26 mouse cellular contexts compared by ENCODE assay signal in the genomic region with DNA sequence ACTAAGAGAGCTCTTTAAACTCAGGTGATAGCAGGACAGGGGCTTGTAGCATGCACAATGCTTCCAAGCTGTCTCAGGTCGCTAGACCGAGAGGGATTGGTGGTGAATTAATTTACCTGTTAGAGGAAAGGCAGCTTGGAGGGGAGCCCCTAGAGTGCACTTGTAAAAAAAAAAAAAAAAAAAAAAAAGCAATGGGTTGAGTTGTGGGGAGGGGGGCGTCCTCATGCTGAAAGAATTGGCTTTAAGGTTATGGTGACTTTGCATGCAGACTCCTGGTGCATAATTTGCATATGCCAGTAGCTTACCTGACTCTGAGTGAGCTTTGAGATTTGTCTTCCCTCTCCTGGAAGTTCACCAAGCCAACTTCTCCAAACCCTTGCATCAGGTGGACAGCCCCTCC. TPM values are rescaled to one million over a fixed set of nuclear protein-coding genes. Genes with fewer than 3 reads are reported as not detected.
A peak's percentile ranks its signal among the peaks of the same experiment; 100 is the strongest.
DNase-seq lines count a peak whose midpoint lies in the region; TF ChIP-seq lines count a peak whose summit lies in the region.
"Had no signal": no experiment of that assay in that cellular context is flagged by ENCODE, and none has a peak within 500 bp of the region (broad histone marks: within the 10 kb centered on the region; RNA-seq: fewer than 3 reads in every experiment).

No protein-coding gene starts in this region.

- no peaks in the 10 kb centered on the region for H3K79me2 ChIP-seq in MEL (ENCODE audit: control insufficient read depth, insufficient read depth, low read length, poor library complexity)

- H3K36me3 ChIP-seq in MEL (ENCODE audit: control insufficient read depth in 1 of 2, insufficient read depth in 2 of 2, low read length in 2 of 2) = peaks cover 0 to 2% of the 10 kb centered on the region in 2 experiments; a peak in 1 of 4 replicates
- no peaks in the 10 kb centered on the region for H3K36me3 ChIP-seq in hindbrain, embryonic 10.5 days
- H3K36me3 ChIP-seq: embryonic facial prominence, embryonic 10.5 days; embryonic facial prominence, embryonic 12.5 days; forebrain, embryonic 15.5 days; G1E had no signal

- intact Hi-C loops in gastrocnemius, adult 2 months (cut with DNase I) = no loop called here

- no peak for TF ChIP-seq RAD21 in MEL (IDR thresholded peaks at IDR 0.05; ENCODE audit: low read depth, low read length)

- no peak for TF ChIP-seq POLR2A in MEL (IDR thresholded peaks at IDR 0.05; ENCODE audit: control insufficient read depth in 1 of 2, insufficient read depth in 1 of 2, low read depth in 1 of 2, low read length in 2 of 2, poor library complexity in 1 of 2)

- no peak overlapping the region for H3K4me3 ChIP-seq in MEL (ENCODE audit: control insufficient read depth in 1 of 2, insufficient read depth in 1 of 2, low read depth in 2 of 2, low read length in 2 of 2)
- H3K4me3 ChIP-seq in hindbrain, embryonic 10.5 days = no peak overlapping the region
- H3K4me3 ChIP-seq in gastrocnemius, adult 2 months = no peak overlapping the region
- H3K4me3 ChIP-seq: embryonic facial prominence, embryonic 10.5 days; embryonic facial prominence, embryonic 12.5 days; forebrain, embryonic 13.5 days; forebrain, embryonic 15.5 days had no signal

- DNase-seq in A20 (ENCODE audit: low read depth, low spot score) (peak; percentile 27), ES-CJ7 (ENCODE audit: low read depth, low spot score) (peak; percentile 66), MEL (ENCODE audit: low read depth, low spot score) (no peak)
- DNase-seq in hindbrain, embryonic 10.5 days (ENCODE audit: low spot score) = no peak
- DNase-seq in right cerebral cortex, postnatal 10 days (ENCODE audit: low spot score in 2 of 2) = no peak
- no peak for DNase-seq in gastrocnemius, adult 2 months
- DNase-seq: adrenal gland, adult 8-10 months; adrenal gland, postnatal 14 days; adrenal gland, postnatal 36 days; cerebellum, adult 11-12 months; cerebellum, adult 2 months; cerebellum, adult 9-10 months; cerebellum, postnatal 10 days; cerebellum, postnatal 25 days; forebrain, postnatal 0 days had no signal

- peaks cover 0 to 13% of the 10 kb centered on the region in 2 experiments; a peak in 2 of 4 replicates for H3K4me1 ChIP-seq in MEL (ENCODE audit: control insufficient read depth in 1 of 2, insufficient read depth in 2 of 2, low read length in 2 of 2)
- 0 out of 2 replicates have a peak, but pooled peaks cover 6% of the 10 kb centered on the region for H3K4me1 ChIP-seq in hindbrain, embryonic 10.5 days (replicated peaks)
- H3K4me1 ChIP-seq: embryonic facial prominence, embryonic 12.5 days; forebrain, embryonic 13.5 days; forebrain, embryonic 15.5 days had no signal

- 54% methylated on average over 3 of the region's 3 CpGs for WGBS in hindbrain, embryonic 10.5 days

- TF ChIP-seq EP300 in MEL (IDR thresholded peaks at IDR 0.05; ENCODE audit: low read depth in 1 of 2, low read length in 2 of 2) = no peak

- no peaks in the 10 kb centered on the region for H3K27me3 ChIP-seq in MEL (ENCODE audit: control insufficient read depth in 1 of 2, insufficient read depth in 2 of 2, low read length in 2 of 2)
- no peaks in the 10 kb centered on the region for H3K27me3 ChIP-seq in hindbrain, embryonic 10.5 days (ENCODE audit: insufficient read depth, poor library complexity, severe bottlenecking)
- H3K27me3 ChIP-seq: embryonic facial prominence, embryonic 12.5 days; forebrain, embryonic 13.5 days; forebrain, embryonic 15.5 days had no signal

- H3K9ac ChIP-seq in MEL (ENCODE audit: control insufficient read depth, low read depth, low read length, poor library complexity, severe bottlenecking) = no peak overlapping the region
- H3K9ac ChIP-seq: embryonic facial prominence, embryonic 12.5 days; forebrain, embryonic 13.5 days; forebrain, embryonic 15.5 days; forebrain, postnatal 0 days had no signal

- no peaks in the 10 kb centered on the region for H3K9me3 ChIP-seq in MEL (replicated peaks; ENCODE audit: insufficient read depth, low read length)
- H3K9me3 ChIP-seq in hindbrain, embryonic 10.5 days = no peaks in the 10 kb centered on the region
- H3K9me3 ChIP-seq: embryonic facial prominence, embryonic 10.5 days; embryonic facial prominence, embryonic 12.5 days; forebrain, embryonic 13.5 days; forebrain, embryonic 15.5 days; G1E had no signal

- no peak overlapping the region for H3K27ac ChIP-seq in MEL (ENCODE audit: control insufficient read depth, low read depth, low read length)
- H3K27ac ChIP-seq in hindbrain, embryonic 10.5 days = no peak overlapping the region
- H3K27ac ChIP-seq in gastrocnemius, adult 2 months = no peak overlapping the region
- H3K27ac ChIP-seq: embryonic facial prominence, embryonic 10.5 days; embryonic facial prominence, embryonic 12.5 days; forebrain, embryonic 13.5 days; forebrain, embryonic 15.5 days had no signal

- TF ChIP-seq CTCF in MEL (IDR thresholded peaks at IDR 0.05 in 2 of 3, conservative IDR thresholded peaks at IDR 0.05 in 1 of 3; ENCODE audit: control insufficient read depth in 1 of 3, insufficient read depth in 1 of 3, low read depth in 2 of 3, low read length in 3 of 3, poor library complexity in 1 of 3, severe bottlenecking in 1 of 3) = no peak
- no peak for TF ChIP-seq CTCF in gastrocnemius, adult 2 months (IDR thresholded peaks at IDR 0.05)

TF ChIP-seq in MEL, 35 proteins besides CTCF, POLR2A, EP300 and RAD21:
- TF ChIP-seq ZNF384 (IDR thresholded peaks at IDR 0.05; ENCODE audit: low read depth, low read length) = 0 out of 2 replicates have a peak, but pooled peaks have one; percentile 8
- TF ChIP-seq E2F4 (IDR thresholded peaks at IDR 0.05; ENCODE audit: borderline replicate concordance, low read depth, low read length) = no peak

RNA-seq across cellular contexts. Expression of a gene that starts 21.7 kb away (rescaled TPM):
- 0.54 TPM in 1 of 2 replicates, not detected in the other for total RNA-seq in MEL (2012; rRNA removed)
- under 1 TPM in 1 of 2 experiments, not detected in 1; 0.95 TPM for polyA plus RNA-seq in MEL (2012; ENCODE audit: insufficient read depth in 1 of 2, insufficient read length in 2 of 2, low read depth in 1 of 2, low replicate concordance in 2 of 2, missing spikeins in 1 of 2)
- polyA plus RNA-seq in hindbrain, embryonic 10.5 days (2016; fragmentation: Nextera tagmentation; extraction: Ambion mirVana) = 15.5 and 24.3 TPM in 2 replicates
- total RNA-seq in gastrocnemius, adult 2 months (2021) = not detected
- total RNA-seq: adrenal gland, adult 18-20 months; adrenal gland, adult 8-10 months; adrenal gland, postnatal 36 days; G1E had no signal

RNA-seq across cellular contexts. Expression of a gene that starts 29.4 kb away (rescaled TPM):
- not detected in 2 replicates for total RNA-seq in MEL (2012; rRNA removed)
- polyA plus RNA-seq in MEL (2012; ENCODE audit: insufficient read depth in 1 of 2, insufficient read length in 2 of 2, low read depth in 1 of 2, low replicate concordance in 2 of 2, missing spikeins in 1 of 2) = not detected
- not detected in 2 replicates for polyA plus RNA-seq in hindbrain, embryonic 10.5 days (2016; fragmentation: Nextera tagmentation; extraction: Ambion mirVana)
- total RNA-seq in gastrocnemius, adult 2 months (2021) = not detected
- total RNA-seq: adrenal gland, adult 18-20 months; adrenal gland, adult 8-10 months; adrenal gland, postnatal 14 days; adrenal gland, postnatal 36 days; forebrain, postnatal 0 days had no signal
- polyA plus RNA-seq: activated CD4-positive, CD25-positive, alpha-beta regulatory T cell, adult 4 months; C2C12; cerebellum, adult 2 months; cortical plate, adult 2 months; embryonic facial prominence, embryonic 10.5 days; embryonic facial prominence, embryonic 12.5 days; embryonic facial prominence, embryonic 14.5 days; forebrain, embryonic 11.5 days; forebrain, embryonic 13.5 days; forebrain, embryonic 15.5 days; forebrain, postnatal 0 days; G1E had no signal

RNA-seq across cellular contexts. Expression of a gene that starts 29.5 kb away (rescaled TPM):
- total RNA-seq in MEL (2012; rRNA removed) = not detected in 2 replicates
- not detected for polyA plus RNA-seq in MEL (2012; ENCODE audit: insufficient read depth in 1 of 2, insufficient read length in 2 of 2, low read depth in 1 of 2, low replicate concordance in 2 of 2, missing spikeins in 1 of 2)
- polyA plus RNA-seq in hindbrain, embryonic 10.5 days (2016; fragmentation: Nextera tagmentation; extraction: Ambion mirVana) = not detected in 2 replicates
- not detected for total RNA-seq in gastrocnemius, adult 2 months (2021)
- total RNA-seq: adrenal gland, adult 18-20 months; adrenal gland, adult 8-10 months; adrenal gland, postnatal 14 days; adrenal gland, postnatal 36 days; forebrain, postnatal 0 days; G1E had no signal
- polyA plus RNA-seq: activated CD4-positive, CD25-positive, alpha-beta regulatory T cell, adult 4 months; C2C12; cerebellum, adult 2 months; cortical plate, adult 2 months; embryonic facial prominence, embryonic 10.5 days; embryonic facial prominence, embryonic 12.5 days; embryonic facial prominence, embryonic 14.5 days; forebrain, embryonic 11.5 days; forebrain, embryonic 15.5 days; G1E had no signal

RNA-seq across cellular contexts. Expression of a gene that starts 43.8 kb away (rescaled TPM):
- total RNA-seq in MEL (2012; rRNA removed) = 3,168 and 3,580 TPM in 2 replicates
- polyA plus RNA-seq in MEL (2012; ENCODE audit: insufficient read depth in 1 of 2, insufficient read length in 2 of 2, low read depth in 1 of 2, low replicate concordance in 2 of 2, missing spikeins in 1 of 2) = 1,000 to 10,000 TPM in 1 of 2 experiments, not detected in 1; 2,454 TPM
- 1,985 and 2,165 TPM in 2 replicates for polyA plus RNA-seq in hindbrain, embryonic 10.5 days (2016; fragmentation: Nextera tagmentation; extraction: Ambion mirVana)
- total RNA-seq in gastrocnemius, adult 2 months (2021) = 100 to 1,000 TPM; 326 to 419 TPM

RNA-seq across cellular contexts. Expression of a gene that starts 56.9 kb away (rescaled TPM):
- total RNA-seq in MEL (2012; rRNA removed) = 0.13 and 0.23 TPM in 2 replicates
- polyA plus RNA-seq in MEL (2012; ENCODE audit: insufficient read depth in 1 of 2, insufficient read length in 2 of 2, low read depth in 1 of 2, low replicate concordance in 2 of 2, missing spikeins in 1 of 2) = under 1 TPM in 1 of 2 experiments, not detected in 1; 0.61 TPM
- polyA plus RNA-seq in hindbrain, embryonic 10.5 days (2016; fragmentation: Nextera tagmentation; extraction: Ambion mirVana) = 0.13 and 0.29 TPM in 2 replicates
- total RNA-seq in gastrocnemius, adult 2 months (2021) = not detected

Comparison
In these comparisons a context has a peak if more than half of its experiments do, and no peak if none do; other contexts are left out.
1. DNase-seq: peak in A20 (single experiment) and ES-CJ7 (single experiment); none in MEL (single experiment), hindbrain, embryonic 10.5 days (single experiment), right cerebral cortex, postnatal 10 days (0 of 2) and gastrocnemius, adult 2 months (single experiment).